Mouse (Mus musculus) liver, adult 2 months (tissue): ENCODE data around the gene Sgf29. TPM values are rescaled to one million over a fixed set of nuclear protein-coding genes. Genes with fewer than 3 reads are reported as not detected.

Experiments used
- DNase-seq: peaks from one replicate; pipeline ENCODE4 v3.0.0-alpha.2; 2011; ENCODE audit warnings: low read depth, low spot score; ENCODE audit errors: extremely low read depth
- H3K27ac ChIP-seq: fragments of 200-500 bp; replicated peaks from 2 replicates; pipeline ENCODE4 v1.5.1; 2012; ENCODE audit warnings: low read depth, mild to moderate bottlenecking, control low read depth, inconsistent platforms, low read length; ENCODE audit not compliant: insufficient read depth
- H3K27me3 ChIP-seq: fragments of 200-500 bp; 2 replicates; pipeline ENCODE4 v1.6.1; 2012; ENCODE audit warnings: mild to moderate bottlenecking, moderate library complexity, low read length, inconsistent platforms; ENCODE audit not compliant: control insufficient read depth, insufficient read depth
- H3K36me3 ChIP-seq: fragments of 200-500 bp; 2 replicates; pipeline ENCODE4 v1.6.1; 2012; ENCODE audit warnings: low read length, inconsistent platforms; ENCODE audit not compliant: control insufficient read depth, insufficient read depth
- H3K4me1 ChIP-seq: fragments of 200-500 bp; 2 replicates; pipeline ENCODE4 v1.6.1; 2011; ENCODE audit warnings: low read length; ENCODE audit not compliant: control insufficient read depth, insufficient read depth
- H3K4me3 ChIP-seq: fragments of 200-500 bp; 2 replicates; pipeline ENCODE4 v1.5.1; 2011; ENCODE audit warnings: low read depth, mild to moderate bottlenecking, control low read depth, low read length, moderate library complexity; ENCODE audit not compliant: insufficient read depth
- H3K79me2 ChIP-seq: fragments of 200-500 bp; 2 replicates; pipeline ENCODE4 v1.6.1; 2012; ENCODE audit warnings: inconsistent platforms, mild to moderate bottlenecking, low read length, moderate library complexity; ENCODE audit not compliant: control insufficient read depth, insufficient read depth
- H3K9ac ChIP-seq: fragments of 200-500 bp; 2 replicates; pipeline ENCODE4 v1.6.1; 2012; ENCODE audit warnings: low read depth, mild to moderate bottlenecking, control low read depth, inconsistent platforms, low read length
- CTCF ChIP-seq: fragments of 200-500 bp; IDR thresholded peaks from 2 replicates; pipeline ENCODE4 v1.5.1; 2011; ENCODE audit warnings: low read depth, low read length, control low read depth
- POLR2A ChIP-seq: fragments of 200-500 bp; IDR thresholded peaks from 2 replicates; pipeline ENCODE4 v1.6.1; 2011; ENCODE audit warnings: low read length, control low read depth; ENCODE audit not compliant: insufficient read depth; ENCODE audit errors: extremely low read depth
- WGBS: fragments of 180-500 bp; shearing (Covaris S2); methylation state at CpG from one replicate; pipeline ENCODE4 v1.1.7; 2018; 5-methylcytosine and 5-hydroxymethylcytosine counted together
- polyA plus RNA-seq: library from polyadenylated mRNA; depleted of rRNA; stranded (reverse); fragments of >200 nt; gene quantifications from 2 replicates; pipeline ENCODE4 v1.2.3, GENCODE M21; 2012; rRNA removed
- total RNA-seq: library from RNA; depleted of rRNA; stranded (reverse); fragments of >200 nt; gene quantifications from 2 replicates; pipeline ENCODE4 v1.2.3, GENCODE M21; 2014; rRNA removed

Sgf29 gene
- total and polyA plus RNA-seq, 2 experiments: 7.7 to 54.2 TPM

DNA sequence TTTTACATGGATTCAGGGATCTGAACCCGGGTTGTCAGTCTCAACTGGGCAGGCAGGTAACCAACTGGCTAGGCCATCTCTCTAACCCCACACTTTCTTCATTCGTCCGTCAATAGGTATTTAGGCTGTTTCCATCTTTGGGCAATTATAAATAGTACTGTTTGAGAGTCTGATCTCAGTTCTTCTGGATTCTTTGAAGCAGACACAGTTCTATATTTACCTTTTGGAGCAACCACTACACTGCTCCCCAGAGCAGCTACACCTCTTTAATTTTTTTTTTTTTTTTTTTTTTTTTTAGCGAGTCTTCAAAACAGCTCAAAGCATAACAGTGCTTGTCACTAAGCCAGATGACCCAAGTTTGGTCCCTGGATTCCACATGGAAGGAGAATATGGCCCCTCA lies 66.6 kb downstream of the Sgf29 start:
- no peak for DNase-seq
- TF ChIP-seq POLR2A: no peak
- TF ChIP-seq CTCF: no peak
- no peaks in the 10 kb centered on the region for H3K4me1 ChIP-seq
- WGBS: 85% methylated on average over 4 of the region's 4 CpGs
- H3K79me2 ChIP-seq: no peaks in the 10 kb centered on the region
- H3K27me3 ChIP-seq: no peaks in the 10 kb centered on the region
- no peak overlapping the region for H3K4me3 ChIP-seq
- H3K36me3 ChIP-seq: no peaks in the 10 kb centered on the region
- no peak overlapping the region for H3K9ac ChIP-seq
- no peak overlapping the region for H3K27ac ChIP-seq

DNA sequence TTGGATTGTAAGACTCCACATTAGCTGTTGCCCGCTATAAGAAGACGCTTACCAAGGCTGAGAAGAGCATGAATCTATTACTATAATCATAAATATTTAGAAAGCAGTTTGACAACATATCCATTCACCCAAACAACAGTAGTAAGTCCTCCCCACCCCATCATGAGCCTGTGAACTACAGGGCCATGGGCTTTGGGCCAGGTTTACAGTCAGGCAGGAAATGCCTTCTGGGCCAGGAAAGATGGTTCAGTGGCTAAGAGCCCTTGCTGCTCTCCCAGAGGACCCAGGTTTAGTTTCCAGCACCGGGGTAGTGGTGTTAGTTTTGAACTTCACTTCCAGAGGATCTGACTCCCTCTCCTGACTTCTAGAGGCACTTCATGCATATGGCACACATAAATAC lies 68.5 kb downstream of the Sgf29 start:
- no peaks in the 10 kb centered on the region for H3K4me1 ChIP-seq
- H3K9ac ChIP-seq: no peak overlapping the region
- H3K4me3 ChIP-seq: no peak overlapping the region
- no peaks in the 10 kb centered on the region for H3K79me2 ChIP-seq
- WGBS: 90% methylated on average over 3 of the region's 3 CpGs
- no peak overlapping the region for H3K27ac ChIP-seq
- TF ChIP-seq CTCF: no peak
- TF ChIP-seq POLR2A: no peak
- no peaks in the 10 kb centered on the region for H3K36me3 ChIP-seq
- DNase-seq: no peak
- H3K27me3 ChIP-seq: no peaks in the 10 kb centered on the region

DNA sequence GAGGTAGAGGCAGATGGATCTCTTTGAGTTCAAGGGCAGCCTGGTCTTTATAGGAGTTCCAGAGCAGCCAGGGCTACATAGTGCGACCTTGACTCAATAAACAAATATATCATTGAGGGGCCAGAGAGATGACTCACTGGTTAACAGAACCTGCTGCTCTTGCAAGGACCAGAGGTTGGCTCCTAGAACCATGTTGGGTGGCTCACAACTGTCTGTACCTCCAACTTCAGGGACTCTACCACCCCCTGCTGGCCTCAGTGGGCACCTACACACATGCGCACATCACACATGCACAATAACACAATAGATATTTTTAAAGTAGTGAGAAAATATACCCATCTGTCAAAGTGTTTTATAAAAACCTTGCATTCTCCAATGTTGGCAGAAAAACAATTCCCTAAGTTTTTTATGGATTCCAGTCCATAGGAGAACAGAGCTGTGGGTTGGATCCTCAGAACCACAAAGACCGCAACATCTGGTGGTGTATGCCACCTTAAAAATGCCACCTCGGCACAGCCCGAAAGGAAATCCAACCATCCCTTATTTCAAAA lies 69.8 kb downstream of the Sgf29 start:
- peak; percentile 41 for TF ChIP-seq CTCF
- TF ChIP-seq POLR2A: no peak
- no peak overlapping the region for H3K4me3 ChIP-seq

DNA sequence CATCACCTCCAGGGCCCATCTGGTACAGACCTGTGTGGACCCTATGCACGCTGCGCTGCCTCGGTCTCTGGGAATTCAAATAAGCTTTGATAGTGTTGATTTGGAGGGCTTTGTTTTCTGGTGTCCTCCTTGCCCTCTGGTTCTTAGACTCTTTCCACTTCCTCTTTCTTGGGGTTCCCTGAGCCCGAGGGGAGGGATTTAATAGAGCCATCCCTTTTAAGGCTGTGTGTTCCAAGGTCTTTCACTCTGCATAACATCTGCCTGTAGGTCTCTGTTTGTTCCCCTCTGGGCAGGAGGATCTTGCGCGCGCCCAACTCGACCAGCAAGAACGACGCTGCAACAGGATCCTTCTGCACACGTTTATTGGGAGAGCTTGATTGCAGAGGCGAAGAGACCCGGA lies 72.5 kb downstream of the Sgf29 start:
- TF ChIP-seq CTCF (no peak), POLR2A (no peak)
- H3K27ac ChIP-seq: no peak overlapping the region
- WGBS: 88% methylated on average over 13 of the region's 13 CpGs

More for the DNA sequence above, 69.8 kb downstream of the Sgf29 start:
- DNase-seq: no peak
- WGBS: 93% methylated on average over 5 of the region's 5 CpGs
- no peak overlapping the region for H3K9ac ChIP-seq
- no peaks in the 10 kb centered on the region for H3K79me2 ChIP-seq
- no peak overlapping the region for H3K27ac ChIP-seq
- H3K4me1 ChIP-seq: no peaks in the 10 kb centered on the region
- no peaks in the 10 kb centered on the region for H3K27me3 ChIP-seq
- H3K36me3 ChIP-seq: no peaks in the 10 kb centered on the region

More for the DNA sequence above, 72.5 kb downstream of the Sgf29 start:
- Histone ChIP-seq H3K27me3 (no peaks in the 10 kb centered on the region), H3K9ac (no peak overlapping the region), H3K79me2 (no peaks in the 10 kb centered on the region), H3K36me3 (no peaks in the 10 kb centered on the region), H3K4me1 (no peaks in the 10 kb centered on the region), H3K4me3 (no peak overlapping the region)
- no peak for DNase-seq

Other genes with a start within 250 kb of the Sgf29 start
- 0.18 and 0.87 TPM in 2 replicates for gene Cd19, start 234.4 kb upstream of the Sgf29 start, total RNA-seq
- 0.47 and 1.7 TPM in 2 replicates for gene Cd19, start 234.4 kb upstream of the Sgf29 start, polyA plus RNA-seq
- gene Rabep2, start 220.6 kb upstream of the Sgf29 start, total RNA-seq: 6.5 and 8.6 TPM in 2 replicates
- gene Rabep2, start 220.6 kb upstream of the Sgf29 start, polyA plus RNA-seq: 9.8 and 15.1 TPM in 2 replicates
- 5.0 TPM in 1 of 2 replicates, not detected in the other for gene Atp2a1, start 186.2 kb upstream of the Sgf29 start, total RNA-seq
- gene Atp2a1, start 186.2 kb upstream of the Sgf29 start, polyA plus RNA-seq: 0.21 and 0.34 TPM in 2 replicates
- gene Sh2b1, start 173.9 kb upstream of the Sgf29 start, total RNA-seq: 4.6 and 7.7 TPM in 2 replicates
- 36.2 and 43.1 TPM in 2 replicates for gene Sh2b1, start 173.9 kb upstream of the Sgf29 start, polyA plus RNA-seq
- 90.8 and 94.4 TPM in 2 replicates for gene Tufm, start 161.9 kb upstream of the Sgf29 start, total RNA-seq
- 163 TPM in 2 replicates for gene Tufm, start 161.9 kb upstream of the Sgf29 start, polyA plus RNA-seq
- gene Atxn2l, start 145.9 kb upstream of the Sgf29 start, total RNA-seq: 4.6 and 6.4 TPM in 2 replicates
- 42.9 and 81.3 TPM in 2 replicates for gene Atxn2l, start 145.9 kb upstream of the Sgf29 start, polyA plus RNA-seq
- gene Eif3c, start 82.9 kb upstream of the Sgf29 start, total RNA-seq: 79.4 and 85.6 TPM in 2 replicates
- gene Eif3c, start 82.9 kb upstream of the Sgf29 start, polyA plus RNA-seq: 54.2 and 64.1 TPM in 2 replicates
- gene Apobr, start 64.4 kb upstream of the Sgf29 start, total RNA-seq: 0.74 and 1.6 TPM in 2 replicates
- 0.58 and 1.0 TPM in 2 replicates for gene Apobr, start 64.4 kb upstream of the Sgf29 start, polyA plus RNA-seq
- 7.1 and 9.5 TPM in 2 replicates for gene Cln3, start 63.5 kb upstream of the Sgf29 start, total RNA-seq
- gene Cln3, start 63.5 kb upstream of the Sgf29 start, polyA plus RNA-seq: 40.9 and 57.0 TPM in 2 replicates
- gene Il27, start 54.4 kb upstream of the Sgf29 start, total RNA-seq: not detected in 2 replicates
- gene Il27, start 54.4 kb upstream of the Sgf29 start, polyA plus RNA-seq: 0.31 TPM in 1 of 2 replicates, not detected in the other
- 3.0 and 3.2 TPM in 2 replicates for gene Nupr1, start 18.4 kb upstream of the Sgf29 start, total RNA-seq
- 1.2 TPM in 2 replicates for gene Nupr1, start 18.4 kb upstream of the Sgf29 start, polyA plus RNA-seq
- 661 and 727 TPM in 2 replicates for gene Sult1a1, start 27.1 kb downstream of the Sgf29 start, total RNA-seq
- 566 and 586 TPM in 2 replicates for gene Sult1a1, start 27.1 kb downstream of the Sgf29 start, polyA plus RNA-seq
- 15.6 and 20.5 TPM in 2 replicates for gene Bola2, start 46.1 kb downstream of the Sgf29 start, total RNA-seq
- 35.6 and 37.7 TPM in 2 replicates for gene Bola2, start 46.1 kb downstream of the Sgf29 start, polyA plus RNA-seq
- gene Slx1b, start 46.5 kb downstream of the Sgf29 start, total RNA-seq: 4.1 and 4.6 TPM in 2 replicates
- 11.3 and 15.4 TPM in 2 replicates for gene Slx1b, start 46.5 kb downstream of the Sgf29 start, polyA plus RNA-seq
- 7.7 and 9.0 TPM in 2 replicates for gene Coro1a, start 58.5 kb downstream of the Sgf29 start, total RNA-seq
- 10.6 and 22.7 TPM in 2 replicates for gene Coro1a, start 58.5 kb downstream of the Sgf29 start, polyA plus RNA-seq
- gene Mapk3, start 110.3 kb downstream of the Sgf29 start, total RNA-seq: 10.4 and 14.8 TPM in 2 replicates
- gene Mapk3, start 110.3 kb downstream of the Sgf29 start, polyA plus RNA-seq: 68.7 and 70.7 TPM in 2 replicates
- 0.46 and 2.3 TPM in 2 replicates for gene Gdpd3, start 117.0 kb downstream of the Sgf29 start, total RNA-seq
- gene Gdpd3, start 117.0 kb downstream of the Sgf29 start, polyA plus RNA-seq: 8.0 and 9.0 TPM in 2 replicates
- gene Ypel3, start 127.6 kb downstream of the Sgf29 start, total RNA-seq: 26.4 and 35.2 TPM in 2 replicates
- 119 and 144 TPM in 2 replicates for gene Ypel3, start 127.6 kb downstream of the Sgf29 start, polyA plus RNA-seq
- 0.13 and 0.18 TPM in 2 replicates for gene Tbx6, start 132.2 kb downstream of the Sgf29 start, total RNA-seq
- 0.71 and 1.1 TPM in 2 replicates for gene Tbx6, start 132.2 kb downstream of the Sgf29 start, polyA plus RNA-seq
- gene Ppp4c, start 143.2 kb downstream of the Sgf29 start, total RNA-seq: 45.8 and 52.8 TPM in 2 replicates
- gene Ppp4c, start 143.2 kb downstream of the Sgf29 start, polyA plus RNA-seq: 81.2 and 97.2 TPM in 2 replicates
- not detected in 2 replicates for gene Fam57b, start 148.4 kb downstream of the Sgf29 start, total RNA-seq
- gene Fam57b, start 148.4 kb downstream of the Sgf29 start, polyA plus RNA-seq: 0.06 and 0.44 TPM in 2 replicates
- gene 4930451I11Rik, start 182.3 kb downstream of the Sgf29 start, total RNA-seq: not detected in 2 replicates
- gene 4930451I11Rik, start 182.3 kb downstream of the Sgf29 start, polyA plus RNA-seq: not detected in 2 replicates
- not detected in 2 replicates for gene Doc2a, start 198.1 kb downstream of the Sgf29 start, total RNA-seq
- not detected in 2 replicates for gene Doc2a, start 198.1 kb downstream of the Sgf29 start, polyA plus RNA-seq
- 1.0 and 1.5 TPM in 2 replicates for gene Hirip3, start 212.7 kb downstream of the Sgf29 start, total RNA-seq
- 1.00 and 2.4 TPM in 2 replicates for gene Hirip3, start 212.7 kb downstream of the Sgf29 start, polyA plus RNA-seq
- 2.5 and 4.8 TPM in 2 replicates for gene Ino80e, start 213.1 kb downstream of the Sgf29 start, total RNA-seq
- gene Ino80e, start 213.1 kb downstream of the Sgf29 start, polyA plus RNA-seq: 16.3 and 18.5 TPM in 2 replicates
- 20.5 and 21.7 TPM in 2 replicates for gene Taok2, start 235.4 kb downstream of the Sgf29 start, total RNA-seq
- 28.5 and 42.7 TPM in 2 replicates for gene Taok2, start 235.4 kb downstream of the Sgf29 start, polyA plus RNA-seq